Mouse (Mus musculus) layer of hippocampus, postnatal 25 days (tissue): Measurements from ENCODE around the gene Nav2. TPM values are rescaled to one million over a fixed set of nuclear protein-coding genes. Genes with fewer than 3 reads are reported as not detected.

Experiments
- DNase-seq, 2 experiments: peaks; one replicate each; pipeline ENCODE4 v3.0.0; 2022; ENCODE audit warnings: mixed read lengths in 2 of 2, low spot score in 1 of 2; ENCODE audit errors: extremely low spot score in 1 of 2
- total RNA-seq, 2 experiments: library from RNA; stranded (reverse); gene quantifications; 2 replicates each; pipeline ENCODE4 v1.2.3; 2021

Gene Nav2
- total RNA-seq, 2 experiments from 2014 or later = 56.4 to 101 TPM

DNA sequence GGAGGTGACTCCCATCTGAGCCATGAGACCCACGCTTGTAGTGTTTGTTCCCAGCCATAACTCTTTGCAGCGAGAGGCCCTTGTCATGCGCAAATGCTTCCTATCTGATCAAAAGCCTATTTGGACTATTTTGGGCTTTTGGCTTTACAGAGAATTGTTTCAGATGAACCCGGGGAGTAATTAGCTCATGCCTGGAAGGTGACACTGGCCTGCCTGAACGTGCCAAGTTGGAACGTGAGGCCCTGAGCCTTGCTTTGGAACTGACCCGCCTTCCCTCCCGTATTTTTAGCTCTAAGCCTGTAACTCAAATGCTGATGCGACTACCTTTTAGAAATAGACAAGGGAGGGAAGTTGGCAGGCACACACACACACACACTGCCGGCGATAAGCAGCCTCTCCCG lies 649.7 kb downstream of the Nav2 start:
- DNase-seq = no peak

DNA sequence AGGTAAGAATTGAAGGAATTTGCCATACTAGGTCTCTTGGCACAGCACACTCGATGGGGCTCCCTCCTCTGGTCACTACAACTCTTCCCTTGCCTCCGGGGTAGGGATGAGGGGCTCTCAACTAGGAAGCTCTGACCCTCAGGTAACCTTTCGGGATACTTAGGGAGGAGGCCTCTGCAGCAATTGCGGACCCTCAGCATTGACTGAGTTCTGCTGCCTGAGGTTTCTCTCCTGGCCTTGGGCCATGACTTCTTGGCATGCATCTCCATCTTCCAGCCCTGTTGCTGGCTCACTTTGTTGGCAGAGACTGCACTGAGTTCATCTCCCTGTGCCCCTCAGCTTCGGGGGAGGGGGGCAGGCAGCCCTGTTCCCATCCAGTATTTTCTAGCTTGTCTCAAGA lies 650.4 kb downstream of the Nav2 start:
- no peak for DNase-seq

DNA sequence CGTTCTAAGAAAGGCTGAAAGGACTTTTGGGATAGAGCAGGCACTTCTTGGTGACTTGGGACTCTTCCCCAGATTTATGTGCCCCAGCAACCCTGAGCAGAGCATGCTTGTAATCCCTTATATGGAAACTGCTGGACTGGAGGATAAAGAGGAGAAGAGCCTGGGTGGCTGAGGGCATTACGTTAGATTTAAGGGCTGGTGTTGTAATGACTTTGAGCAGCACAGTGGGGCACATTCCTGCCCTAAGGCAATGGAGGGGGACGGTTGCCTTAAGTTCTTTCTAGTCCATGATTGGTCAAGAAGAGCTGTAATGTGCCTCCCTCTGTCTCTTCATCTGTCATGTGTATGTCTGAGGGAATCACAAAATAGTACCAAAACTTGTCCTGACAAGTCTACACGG lies 651.5 kb downstream of the Nav2 start:
- no peak for DNase-seq

DNA sequence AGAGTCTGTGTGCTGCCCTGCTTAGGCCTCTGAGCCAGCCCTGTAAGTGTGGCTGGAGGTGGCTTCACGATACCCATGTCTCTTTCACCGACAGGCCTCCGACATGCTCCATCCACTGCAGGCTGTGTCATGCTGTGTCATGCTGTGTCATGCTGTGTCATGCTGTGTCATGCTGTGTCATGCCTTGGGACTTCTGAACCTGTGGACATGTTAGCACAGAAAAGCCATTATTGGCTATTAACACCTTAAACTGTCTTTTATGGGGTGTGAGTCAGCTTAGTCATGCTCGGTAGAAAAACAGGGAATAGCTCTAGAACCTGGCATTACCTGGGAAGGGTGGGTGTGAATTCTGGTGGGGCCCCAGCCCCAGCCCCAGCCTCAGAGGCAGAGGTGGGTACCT lies 653.9 kb downstream of the Nav2 start:
- no peak for DNase-seq

DNA sequence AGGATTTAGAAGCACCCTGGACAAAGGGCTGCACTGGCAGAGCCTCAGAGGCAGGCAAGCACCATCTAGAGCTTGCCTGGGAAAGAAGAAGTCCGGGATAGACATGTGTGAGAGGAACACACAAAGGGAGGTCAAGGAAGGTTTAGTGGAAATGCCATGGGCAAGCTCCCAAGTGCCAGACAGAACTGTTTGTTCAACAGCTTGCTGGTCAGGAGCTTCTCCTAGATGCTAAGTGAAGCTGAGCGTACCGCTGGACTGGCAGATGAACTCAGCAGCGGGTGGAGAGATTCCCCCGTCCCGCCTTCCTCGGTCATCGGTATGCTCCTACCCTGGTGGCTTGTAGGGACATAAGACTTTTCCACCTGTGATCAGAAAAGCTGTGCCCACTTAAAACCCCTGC lies 654.3 kb downstream of the Nav2 start:
- DNase-seq = no peak

DNA sequence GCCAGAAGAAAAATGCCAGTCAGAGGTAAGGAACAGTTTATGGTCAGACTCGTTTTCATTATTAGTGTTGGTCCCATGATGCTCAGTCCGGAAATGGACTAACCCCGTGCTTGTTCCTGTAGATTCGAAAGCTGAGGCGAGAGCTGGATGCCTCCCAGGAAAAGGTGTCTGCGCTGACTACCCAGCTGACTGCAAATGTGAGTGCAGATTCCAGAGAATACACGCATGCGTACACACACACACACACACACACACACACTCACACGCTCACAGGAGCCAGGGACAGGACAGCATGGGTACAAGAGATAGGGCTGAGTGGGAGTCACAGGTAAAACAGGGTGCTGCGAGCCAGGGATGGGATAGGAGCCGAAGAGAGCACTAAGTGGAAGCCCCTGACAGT lies 656.6 kb downstream of the Nav2 start:
- DNase-seq = no peak

DNA sequence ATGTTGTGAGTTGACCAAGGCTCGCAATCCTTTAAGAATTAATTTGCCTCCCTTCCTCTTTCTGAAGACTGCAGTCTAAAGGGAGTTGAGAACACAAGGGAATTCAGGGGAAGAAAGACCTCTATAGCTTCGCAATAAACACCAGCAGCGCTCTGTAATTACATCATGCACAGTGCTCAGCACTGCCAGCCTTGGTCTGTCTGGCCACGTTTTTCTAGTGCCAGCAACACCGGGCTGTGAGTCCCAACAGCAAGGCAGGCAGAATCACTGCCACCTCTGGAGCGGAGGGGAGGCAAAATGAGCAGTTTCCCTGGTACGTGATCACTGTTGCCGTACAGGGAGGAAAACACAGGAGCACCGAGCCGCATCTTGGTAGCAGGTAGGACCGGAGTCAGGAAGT lies 657.3 kb downstream of the Nav2 start:
- no peak for DNase-seq

DNA sequence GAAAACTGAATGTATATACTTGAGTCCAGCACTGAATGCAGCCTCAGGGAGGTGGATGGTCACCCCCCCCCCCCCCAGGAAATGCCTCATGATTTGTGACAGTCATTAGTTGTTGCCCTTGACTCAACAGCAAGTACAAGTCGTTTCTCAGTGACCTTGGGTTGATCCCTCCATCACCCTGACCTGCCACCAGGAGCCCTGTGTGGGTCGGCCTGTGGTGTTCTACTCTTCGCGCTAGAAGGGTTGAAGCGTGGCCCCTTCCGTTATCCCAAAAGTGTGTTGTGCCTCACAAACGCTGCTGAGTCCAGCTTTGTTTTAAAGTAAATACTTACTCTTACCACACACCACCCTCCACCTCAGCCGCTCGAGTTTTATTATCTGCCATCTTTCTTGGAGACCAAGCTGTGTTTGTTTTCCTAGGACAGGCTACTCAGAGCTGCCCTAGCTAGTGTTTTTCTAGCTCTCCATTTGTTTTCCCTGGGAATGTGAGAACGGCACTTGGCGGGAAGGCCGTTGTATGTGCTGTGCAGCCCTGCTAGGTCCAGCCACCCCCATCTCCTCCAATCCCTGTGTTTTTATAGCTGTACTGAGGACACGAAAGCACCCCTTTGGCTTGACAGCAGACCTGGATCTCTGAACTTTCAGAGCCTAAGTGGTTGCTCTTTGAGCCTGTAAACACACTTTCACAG lies 659.0 kb downstream of the Nav2 start:
- DNase-seq = no peak

DNA sequence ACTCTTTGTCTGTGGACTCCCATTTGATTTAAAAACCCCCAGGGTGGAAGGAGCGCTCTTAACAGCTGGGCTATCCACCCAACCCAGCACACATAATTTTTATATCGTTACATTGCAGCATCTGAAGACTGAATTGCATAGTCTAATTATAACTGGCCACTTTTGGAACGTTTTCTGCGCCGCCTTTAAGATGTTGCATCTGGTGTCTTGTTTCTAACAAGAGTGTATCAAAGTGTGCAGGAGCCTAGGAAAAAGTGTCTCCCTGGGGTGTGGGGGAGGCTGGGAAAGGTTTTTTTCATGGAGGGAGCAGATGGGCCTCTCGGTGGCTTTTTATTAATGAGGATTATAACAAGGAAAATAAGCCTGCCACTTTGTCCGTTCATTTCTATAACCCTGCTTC lies 661.1 kb downstream of the Nav2 start:
- DNase-seq = no peak

DNA sequence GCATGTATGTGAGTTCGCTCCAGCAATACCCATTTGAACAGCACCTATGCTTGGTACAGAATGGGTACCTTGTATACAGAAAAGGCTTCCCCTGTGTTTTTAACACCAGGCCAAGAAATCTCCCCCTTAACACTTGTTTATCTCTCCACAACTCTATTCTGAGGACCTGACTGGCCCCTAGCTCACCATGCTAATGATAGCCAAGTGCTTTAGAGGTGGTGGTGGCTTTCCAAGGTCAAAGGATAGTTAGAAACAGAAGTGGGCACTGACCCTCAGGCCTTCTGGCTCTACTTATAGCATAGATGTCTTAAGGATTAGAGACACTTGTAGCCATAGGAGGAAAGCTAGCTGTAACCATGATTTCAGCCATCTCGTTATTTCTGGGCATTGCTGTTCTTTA lies 663.1 kb downstream of the Nav2 start:
- no peak for DNase-seq

DNA sequence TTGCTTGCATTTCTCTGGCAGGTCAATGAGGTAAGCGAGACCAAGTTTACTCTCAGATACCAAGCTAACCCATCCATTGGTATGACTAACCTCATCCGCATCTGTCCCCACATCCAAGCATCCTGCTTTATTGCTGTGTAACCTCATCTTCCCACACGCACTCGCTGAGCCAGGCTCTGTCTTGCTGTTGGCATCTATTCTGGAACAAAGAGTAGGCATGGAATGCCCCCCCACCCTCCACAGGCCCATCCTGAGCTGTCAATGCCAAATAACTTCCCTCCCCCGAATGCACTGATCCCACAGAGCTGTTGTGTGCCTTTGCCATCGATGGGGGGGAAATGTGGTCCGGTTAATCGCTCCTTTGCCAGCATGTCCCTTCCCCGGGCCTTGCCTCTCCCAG lies 666.7 kb downstream of the Nav2 start:
- no peak for DNase-seq

DNA sequence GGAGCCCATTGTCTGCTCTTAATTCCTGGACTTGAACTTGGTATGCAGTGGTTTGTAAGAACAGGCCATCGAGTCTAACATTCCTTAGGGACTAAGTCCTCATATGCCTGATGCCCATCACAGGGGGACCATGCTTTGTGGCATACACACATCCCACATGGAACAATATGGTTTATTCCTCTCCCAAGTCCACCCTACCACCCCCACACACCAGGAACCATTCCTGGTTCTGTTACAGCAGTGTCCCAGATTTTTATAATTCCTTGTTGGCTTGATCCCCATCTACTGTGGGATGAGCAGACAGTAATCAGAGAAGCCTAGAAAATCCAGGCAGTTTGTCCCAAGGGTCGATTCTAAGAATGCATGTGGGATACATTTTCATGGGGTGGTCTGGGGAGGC lies 668.6 kb downstream of the Nav2 start:
- DNase-seq = no peak

DNA sequence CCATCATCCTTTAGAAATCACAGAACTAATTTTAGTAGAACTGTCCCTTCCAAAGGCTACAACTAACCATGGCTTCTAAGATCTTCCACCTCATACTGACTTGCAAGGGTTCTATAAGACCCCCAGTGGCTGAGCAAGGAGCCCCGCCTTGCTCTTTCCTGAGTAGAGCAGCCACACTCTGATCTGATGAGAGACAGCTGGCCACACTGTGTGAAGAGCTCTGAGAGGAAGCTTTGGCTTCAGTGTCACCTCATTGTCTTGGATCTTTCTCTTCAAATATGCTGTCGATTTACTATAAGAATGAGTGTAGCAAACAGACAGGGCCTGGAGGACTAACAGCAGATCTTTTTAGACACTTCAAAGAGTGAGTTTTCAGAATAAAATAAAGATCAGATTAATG lies 673.4 kb downstream of the Nav2 start:
- DNase-seq = no peak

DNA sequence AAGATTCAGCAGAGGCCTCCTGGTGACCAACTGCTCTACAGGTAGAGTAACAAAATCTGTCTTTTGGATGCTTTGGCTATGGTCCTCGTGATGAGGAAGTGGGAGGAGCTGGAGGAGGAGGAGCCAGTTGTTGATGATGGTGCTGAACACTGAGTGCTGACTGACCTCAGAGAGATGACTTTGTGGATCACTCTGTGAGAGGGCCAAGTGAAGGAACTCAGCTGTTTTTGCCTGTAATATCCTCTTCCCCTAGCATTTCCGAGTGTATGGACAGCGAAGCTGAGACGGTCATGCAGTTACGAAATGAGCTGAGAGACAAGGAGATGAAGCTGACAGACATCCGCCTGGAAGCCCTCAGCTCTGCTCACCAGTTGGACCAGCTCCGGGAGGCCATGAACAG lies 674.0 kb downstream of the Nav2 start:
- no peak for DNase-seq

DNA sequence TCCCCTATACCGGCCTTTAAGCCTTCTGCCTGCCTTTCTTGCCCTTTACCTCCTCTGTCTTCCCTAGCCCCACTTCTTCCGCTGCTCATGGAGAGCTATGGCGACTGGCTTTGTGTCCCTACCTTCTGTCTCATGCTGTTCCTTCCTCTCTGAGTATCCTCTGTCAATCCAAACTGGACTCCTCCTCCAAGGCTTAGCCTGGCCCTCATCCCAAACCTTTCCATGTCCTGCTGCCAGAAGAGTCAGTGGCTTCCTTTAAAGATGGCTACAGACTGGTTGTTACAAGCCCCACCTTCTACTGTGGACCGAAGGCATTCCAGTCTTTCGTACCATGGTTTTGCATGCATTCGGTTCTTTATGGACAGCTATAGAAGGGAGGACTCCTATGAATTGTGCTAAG lies 674.7 kb downstream of the Nav2 start:
- DNase-seq = no peak

DNA sequence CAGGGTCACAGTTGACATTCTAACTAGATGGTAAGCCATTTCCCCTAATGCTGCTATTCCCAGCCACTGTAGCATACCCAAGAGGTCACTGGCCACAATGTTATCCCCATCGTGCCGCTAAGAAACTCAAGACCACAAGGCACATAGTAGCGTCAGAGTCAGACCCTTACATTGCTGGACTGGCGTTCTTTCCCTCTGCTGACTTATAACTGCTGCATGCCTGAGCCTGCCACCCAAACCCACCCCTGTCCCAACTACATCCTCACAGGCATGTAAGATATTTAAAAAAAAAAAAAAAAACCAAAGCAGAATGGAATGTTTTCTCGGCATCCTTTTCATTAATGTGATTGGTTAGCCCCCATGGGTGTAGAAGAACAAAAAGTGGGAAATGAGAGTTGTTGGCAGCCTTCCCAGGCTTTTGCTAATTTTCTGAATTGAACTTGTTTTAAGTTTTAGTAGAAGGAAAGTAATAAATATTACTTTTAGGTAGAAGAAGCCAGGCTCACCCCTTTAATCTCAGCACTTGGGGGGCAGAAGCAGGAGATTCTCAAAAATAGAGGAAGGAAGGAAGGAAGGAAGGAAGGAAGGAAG lies 678.1 kb downstream of the Nav2 start:
- no peak for DNase-seq

DNA sequence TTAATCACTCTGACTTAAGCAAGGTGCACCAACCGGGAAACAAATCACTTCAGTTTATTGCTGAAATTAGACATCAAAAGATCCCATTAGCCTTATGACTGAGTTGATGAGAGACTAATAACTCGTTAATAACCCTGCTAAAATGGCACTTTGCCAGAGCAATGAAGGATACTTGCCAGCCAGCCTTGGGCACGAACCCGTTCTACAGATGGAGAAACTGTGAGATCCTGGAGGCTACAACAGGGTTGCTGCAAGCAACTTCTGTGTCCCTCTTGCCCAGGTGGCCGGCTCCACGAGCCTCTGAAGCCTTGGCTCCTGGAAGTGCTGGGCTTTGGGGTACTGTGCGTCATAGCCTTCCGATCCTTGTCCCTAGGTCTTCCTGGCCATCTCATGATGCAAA lies 681.1 kb downstream of the Nav2 start:
- DNase-seq = no peak

DNA sequence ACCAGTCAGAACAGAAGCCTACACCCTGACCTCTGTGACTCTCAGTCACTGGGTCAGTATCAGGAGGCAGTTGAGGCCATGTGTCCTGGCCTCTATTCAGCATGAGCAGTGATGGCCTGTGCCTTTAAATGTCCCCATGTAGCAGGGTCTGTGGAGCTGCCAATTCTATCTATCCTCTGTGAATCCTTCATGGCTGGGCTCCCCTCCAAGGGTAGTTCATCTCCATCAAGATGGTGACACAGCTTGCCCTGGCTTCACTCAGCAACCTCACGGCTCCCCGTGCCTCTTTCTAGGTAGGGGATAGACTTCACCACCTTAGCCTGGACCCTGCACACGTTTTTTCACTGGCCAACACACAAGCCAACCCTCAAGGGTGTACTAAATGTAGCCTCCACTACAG lies 689.3 kb downstream of the Nav2 start:
- no peak for DNase-seq

DNA sequence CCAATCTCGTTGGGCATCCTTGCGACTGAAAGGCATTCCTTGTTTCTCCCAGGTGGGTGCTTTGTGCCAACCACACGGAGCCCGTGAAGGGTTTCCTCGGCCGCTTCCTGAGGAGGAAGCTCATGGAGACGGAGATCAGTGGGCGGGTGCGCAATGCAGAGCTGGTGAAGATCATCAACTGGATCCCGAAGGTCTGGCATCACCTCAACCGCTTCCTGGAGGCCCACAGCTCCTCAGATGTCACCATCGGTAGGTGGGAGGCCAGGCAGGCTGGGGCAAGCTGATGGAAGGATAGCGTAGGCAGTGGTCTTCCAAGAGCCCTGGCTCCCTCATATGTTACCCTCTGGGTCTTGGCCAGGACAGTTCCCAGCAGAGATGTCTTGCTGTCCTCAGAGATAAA lies 689.7 kb downstream of the Nav2 start:
- DNase-seq = no peak

DNA sequence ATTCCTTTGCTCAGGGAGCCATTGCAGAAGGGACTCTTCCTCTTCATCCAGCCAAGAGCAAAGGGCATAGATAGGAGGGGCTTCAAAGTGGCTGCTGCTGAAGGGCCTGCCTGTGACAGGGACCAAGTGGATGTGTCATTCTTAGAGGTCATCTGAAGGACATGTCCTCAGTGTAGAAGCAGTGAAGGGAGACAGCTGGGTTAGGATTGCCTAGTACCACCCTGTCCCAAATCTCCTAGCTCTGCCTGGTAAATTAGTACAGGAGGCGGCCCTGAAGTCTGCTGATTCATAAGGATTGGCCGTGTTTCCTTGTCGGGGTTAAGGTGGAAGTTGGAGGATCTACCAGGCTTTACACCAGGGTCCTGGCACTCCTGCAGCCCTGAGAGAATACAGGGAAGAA lies 691.4 kb downstream of the Nav2 start:
- DNase-seq = no peak

DNA sequence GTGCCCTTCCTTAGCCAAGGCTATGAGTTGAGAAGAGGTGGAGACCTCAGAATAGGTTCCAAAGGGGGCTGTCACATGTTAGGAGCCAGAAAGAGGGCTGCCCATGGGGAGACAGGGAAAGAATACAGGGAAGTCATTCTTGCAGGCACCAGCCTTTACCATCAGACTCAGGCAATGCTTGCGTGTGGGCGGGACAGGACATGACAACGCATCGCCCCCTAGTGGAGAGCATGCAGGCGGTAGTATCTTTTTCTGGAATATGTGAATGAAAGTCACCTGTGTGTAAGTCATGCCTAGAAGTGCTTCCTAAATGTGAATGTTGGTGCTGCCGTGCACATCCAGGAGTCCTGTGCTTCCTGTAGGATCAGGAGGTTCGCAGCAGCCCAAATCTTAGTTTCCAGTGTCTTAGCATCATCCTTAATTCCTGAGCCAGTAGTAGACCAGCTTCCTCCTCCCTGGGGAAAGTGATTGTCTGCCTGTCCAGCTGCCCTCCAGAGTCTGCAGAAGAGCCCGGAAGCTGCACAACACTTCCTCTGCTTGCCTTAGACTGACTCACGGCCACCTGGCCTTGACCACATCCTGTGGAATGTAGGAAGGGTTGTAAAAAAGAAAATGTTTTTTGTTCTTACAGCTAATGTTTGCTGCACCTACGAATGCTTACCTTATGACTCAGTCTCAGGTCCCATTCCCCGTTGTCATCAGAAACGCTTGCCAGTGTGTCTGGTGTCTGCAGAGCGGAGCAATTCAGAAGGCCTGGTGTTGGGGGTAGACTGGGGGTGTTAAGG lies 692.9 kb downstream of the Nav2 start:
- DNase-seq = peak; percentile 55 to 77

DNA sequence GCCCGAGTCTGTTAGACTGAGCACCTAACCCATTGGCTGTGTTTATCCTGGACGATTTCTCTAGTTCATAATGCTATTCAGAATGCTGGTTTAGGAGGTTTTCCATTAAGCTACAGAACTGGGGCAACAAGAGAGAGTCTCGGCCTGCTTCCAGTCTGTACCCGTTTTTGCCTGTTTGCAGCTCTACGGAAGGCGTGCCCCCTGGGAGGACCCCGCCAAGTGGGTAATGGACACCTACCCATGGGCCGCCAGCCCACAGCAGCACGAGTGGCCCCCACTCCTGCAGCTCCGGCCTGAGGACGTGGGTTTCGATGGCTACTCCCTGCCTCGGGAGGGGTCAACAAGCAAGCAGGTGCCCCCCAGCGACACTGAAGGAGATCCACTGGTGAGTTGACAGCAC lies 695.7 kb downstream of the Nav2 start:
- no peak for DNase-seq
